Mouse (Mus musculus) midbrain, embryonic 13.5 days (tissue): ENCODE measurements around the gene Smoc1. TPM values are rescaled to one million over a fixed set of nuclear protein-coding genes. Genes with fewer than 3 reads are reported as not detected.

Source experiments
- ATAC-seq: fragments of 200-750 bp; cut with Nextera tagmentation; 2 replicates; pipeline ENCODE4 v1.8.0; 2017; ENCODE audit warnings: mild to moderate bottlenecking, moderate TSS enrichment, moderate library complexity
- H3K27ac ChIP-seq: fragments of 300-500 bp; sonication (generic); 2 replicates; pipeline ENCODE4 v1.5.1; 2015; ENCODE audit warnings: inconsistent platforms, mild to moderate bottlenecking, moderate library complexity
- H3K27me3 ChIP-seq: fragments of 300-500 bp; sonication (generic); 2 replicates; pipeline ENCODE4 v1.6.1; 2015; ENCODE audit warnings: mild to moderate bottlenecking, inconsistent platforms
- H3K36me3 ChIP-seq: fragments of 300-500 bp; sonication (generic); 2 replicates; pipeline ENCODE4 v1.6.1; 2015; ENCODE audit warnings: mild to moderate bottlenecking, inconsistent platforms
- H3K4me1 ChIP-seq: fragments of 300-500 bp; sonication (generic); replicated peaks from 2 replicates; pipeline ENCODE4 v1.6.1; 2015; ENCODE audit warnings: inconsistent platforms
- H3K4me2 ChIP-seq: fragments of 300-500 bp; sonication (generic); replicated peaks from 2 replicates; pipeline ENCODE4 v1.6.1; 2015; ENCODE audit warnings: moderate library complexity, mild to moderate bottlenecking, inconsistent platforms
- H3K4me3 ChIP-seq: fragments of 300-500 bp; sonication (generic); replicated peaks from 2 replicates; pipeline ENCODE4 v1.5.1; 2015; ENCODE audit warnings: mild to moderate bottlenecking, inconsistent platforms
- H3K9ac ChIP-seq: fragments of 300-500 bp; sonication (generic); replicated peaks from 2 replicates; pipeline ENCODE4 v1.6.1; 2015; ENCODE audit warnings: mild to moderate bottlenecking, inconsistent platforms
- H3K9me3 ChIP-seq: fragments of 300-500 bp; sonication (generic); 2 replicates; pipeline ENCODE4 v1.6.1; 2016; ENCODE audit warnings: mild to moderate bottlenecking, inconsistent platforms
- WGBS: fragments of 180-500 bp; shearing (Covaris S2); methylation state at CpG from one replicate; pipeline ENCODE4 v1.1.7; 2015; 5-methylcytosine and 5-hydroxymethylcytosine counted together
- polyA plus RNA-seq: library from polyadenylated mRNA; unstranded; fragments of >200 nt; fragmentation: Nextera tagmentation; extraction: Ambion mirVana; gene quantifications from 2 replicates; pipeline ENCODE4 v1.2.1, GENCODE M21; 2015

Gene Smoc1
- polyA plus RNA-seq, 1 experiment from 2014 or later: 20.3 TPM

GRCm38 (mm10) chr12:81000924-81001323 is 25.7 kb upstream of the Smoc1 start:
- H3K9me3 ChIP-seq: no peaks in the 10 kb centered on the region
- no peak overlapping the region for H3K4me2 ChIP-seq
- H3K4me1 ChIP-seq: peaks cover 29% of the 10 kb centered on the region
- H3K9ac ChIP-seq: no peak overlapping the region
- 71% methylated on average over 4 of the region's 4 CpGs for WGBS
- H3K27ac ChIP-seq: no peak overlapping the region
- no peak for ATAC-seq
- H3K27me3 ChIP-seq: no peaks in the 10 kb centered on the region
- no peaks in the 10 kb centered on the region for H3K36me3 ChIP-seq
- no peak overlapping the region for H3K4me3 ChIP-seq

GRCm38 (mm10) chr12:81002841-81003635 is 23.6 kb upstream of the Smoc1 start:
- Histone ChIP-seq H3K27ac (no peak overlapping the region), H3K27me3 (no peaks in the 10 kb centered on the region), H3K9ac (no peak overlapping the region), H3K4me1 (peaks cover 29% of the 10 kb centered on the region), H3K9me3 (no peaks in the 10 kb centered on the region), H3K4me3 (no peak overlapping the region), H3K4me2 (no peak overlapping the region), H3K36me3 (no peaks in the 10 kb centered on the region)
- ATAC-seq: no peak
- WGBS: 27% methylated on average over 12 of the region's 13 CpGs

GRCm38 (mm10) chr12:81009813-81010212 is 16.8 kb upstream of the Smoc1 start:
- peaks cover 19% of the 10 kb centered on the region for H3K4me1 ChIP-seq
- 0% methylated on average over 3 of the region's 3 CpGs for WGBS
- H3K4me2 ChIP-seq: peak overlapping the region; percentile 25; the same call in 1 of the 2 replicates
- no peak overlapping the region for H3K4me3 ChIP-seq
- H3K27ac ChIP-seq: no peak overlapping the region; the same call in 1 of the 2 replicates
- no peaks in the 10 kb centered on the region for H3K36me3 ChIP-seq
- H3K9ac ChIP-seq: peak overlapping the region; percentile 39; the same call in 1 of the 2 replicates
- peak; percentile 86 for ATAC-seq
- no peaks in the 10 kb centered on the region for H3K9me3 ChIP-seq
- no peaks in the 10 kb centered on the region for H3K27me3 ChIP-seq

- 81% methylated on average over 2 of the region's 2 CpGs for WGBS
Observed at GRCm38 (mm10) chr12:81011994-81012393, 14.6 kb upstream of the Smoc1 start.

GRCm38 (mm10) chr12:81013496-81013895 is 13.1 kb upstream of the Smoc1 start:
- no peak overlapping the region for H3K4me3 ChIP-seq
- no peak for ATAC-seq

More at GRCm38 (mm10) chr12:81011994-81012393, 14.6 kb upstream of the Smoc1 start:
- no peaks in the 10 kb centered on the region for H3K27me3 ChIP-seq
- peaks cover 19% of the 10 kb centered on the region for H3K4me1 ChIP-seq
- ATAC-seq: no peak
- H3K36me3 ChIP-seq: no peaks in the 10 kb centered on the region
- H3K27ac ChIP-seq: no peak overlapping the region
- H3K4me2 ChIP-seq: no peak overlapping the region
- no peak overlapping the region for H3K4me3 ChIP-seq
- H3K9ac ChIP-seq: no peak overlapping the region
- no peaks in the 10 kb centered on the region for H3K9me3 ChIP-seq

GRCm38 (mm10) chr12:81017624-81018023 is 9.0 kb upstream of the Smoc1 start:
- H3K4me1 ChIP-seq: no peaks in the 10 kb centered on the region
- H3K4me3 ChIP-seq: no peak overlapping the region
- H3K27ac ChIP-seq: no peak overlapping the region
- H3K4me2 ChIP-seq: no peak overlapping the region
- no peaks in the 10 kb centered on the region for H3K36me3 ChIP-seq
- H3K9ac ChIP-seq: no peak overlapping the region
- 93% methylated on average over 12 of the region's 12 CpGs for WGBS
- H3K9me3 ChIP-seq: no peaks in the 10 kb centered on the region
- no peaks in the 10 kb centered on the region for H3K27me3 ChIP-seq
- ATAC-seq: no peak

More at GRCm38 (mm10) chr12:81013496-81013895, 13.1 kb upstream of the Smoc1 start:
- peaks cover 18% of the 10 kb centered on the region for H3K4me1 ChIP-seq
- WGBS: 85% methylated on average over 11 of the region's 11 CpGs
- H3K4me2 ChIP-seq: no peak overlapping the region
- H3K9ac ChIP-seq: no peak overlapping the region
- H3K27me3 ChIP-seq: no peaks in the 10 kb centered on the region
- H3K9me3 ChIP-seq: no peaks in the 10 kb centered on the region
- no peak overlapping the region for H3K27ac ChIP-seq
- H3K36me3 ChIP-seq: no peaks in the 10 kb centered on the region

- Histone ChIP-seq H3K4me1 (no peaks in the 10 kb centered on the region), H3K9me3 (no peaks in the 10 kb centered on the region), H3K9ac (no peak overlapping the region), H3K4me3 (no peak overlapping the region), H3K27ac (no peak overlapping the region), H3K36me3 (no peaks in the 10 kb centered on the region), H3K27me3 (no peaks in the 10 kb centered on the region), H3K4me2 (no peak overlapping the region)
- 88% methylated on average over 20 of the region's 20 CpGs for WGBS
- no peak for ATAC-seq
Observed at GRCm38 (mm10) chr12:81018516-81019279, 7.9 kb upstream of the Smoc1 start.

GRCm38 (mm10) chr12:81019280-81019935 is 7.2 kb upstream of the Smoc1 start:
- Histone ChIP-seq H3K27me3 (peaks cover 1% of the 10 kb centered on the region; the same call in 1 of the 2 replicates), H3K4me1 (no peaks in the 10 kb centered on the region), H3K4me2 (no peak overlapping the region), H3K9me3 (no peaks in the 10 kb centered on the region), H3K4me3 (no peak overlapping the region), H3K36me3 (no peaks in the 10 kb centered on the region), H3K9ac (no peak overlapping the region), H3K27ac (no peak overlapping the region)
- ATAC-seq: no peak
- WGBS: 89% methylated on average over 7 of the region's 7 CpGs

- Histone ChIP-seq H3K4me2 (no peak overlapping the region), H3K4me1 (peaks cover 28% of the 10 kb centered on the region), H3K9ac (no peak overlapping the region), H3K9me3 (no peaks in the 10 kb centered on the region), H3K4me3 (no peak overlapping the region), H3K27ac (no peak overlapping the region), H3K36me3 (no peaks in the 10 kb centered on the region), H3K27me3 (peaks cover 29% of the 10 kb centered on the region)
- 94% methylated on average over 7 of the region's 7 CpGs for WGBS
- ATAC-seq: no peak
Observed at GRCm38 (mm10) chr12:81024407-81024806, 2.2 kb upstream of the Smoc1 start.

- H3K4me2 ChIP-seq: no peak overlapping the region
- no peak overlapping the region for H3K27ac ChIP-seq
- WGBS: 76% methylated on average over 2 of the region's 2 CpGs
- peaks cover 29% of the 10 kb centered on the region for H3K27me3 ChIP-seq
- no peak for ATAC-seq
- H3K4me1 ChIP-seq: peaks cover 34% of the 10 kb centered on the region
- no peaks in the 10 kb centered on the region for H3K9me3 ChIP-seq
- no peaks in the 10 kb centered on the region for H3K36me3 ChIP-seq
- H3K9ac ChIP-seq: no peak overlapping the region
- no peak overlapping the region for H3K4me3 ChIP-seq
Observed at GRCm38 (mm10) chr12:81024993-81025392, 1.6 kb upstream of the Smoc1 start.

GRCm38 (mm10) chr12:81026995-81027942 is 661 bp downstream of the Smoc1 start:
- Histone ChIP-seq H3K9ac (peak overlapping the region; percentile 75), H3K36me3 (no peaks in the 10 kb centered on the region), H3K27ac (0 out of 2 replicates have a peak overlapping the region, but pooled peaks have one; percentile 2), H3K4me3 (peak overlapping the region; percentile 73), H3K9me3 (no peaks in the 10 kb centered on the region), H3K4me1 (peaks cover 35% of the 10 kb centered on the region), H3K27me3 (peaks cover 29% of the 10 kb centered on the region), H3K4me2 (peak overlapping the region; percentile 94)
- WGBS: 3% methylated on average over 45 of the region's 45 CpGs
- ATAC-seq: peak; percentile 81
